Mouse (Mus musculus): ENCODE data around the gene Actb.

- TF ChIP-seq CTCF (conservative IDR thresholded peaks at IDR 0.05; ENCODE audit: insufficient read depth, insufficient read length, low read depth, low read length) (no peak), POLR2A (IDR thresholded peaks at IDR 0.05; ENCODE audit: low read depth, low read length) (no peak)
These were observed 10.8 kb upstream of the Actb start for GRCm38 (mm10) chr5:142917402-142917801.

Data from kidney, adult 2 months (tissue).